Mouse (Mus musculus) spleen, postnatal 4 days (tissue): Measurements from ENCODE around the gene Cdh4.

Source experiments
- DNase-seq, 2 experiments: peaks; one replicate each; pipeline ENCODE4 v3.0.0; 2022; ENCODE audit warnings: low spot score in 2 of 2

The Cdh4 gene

DNA sequence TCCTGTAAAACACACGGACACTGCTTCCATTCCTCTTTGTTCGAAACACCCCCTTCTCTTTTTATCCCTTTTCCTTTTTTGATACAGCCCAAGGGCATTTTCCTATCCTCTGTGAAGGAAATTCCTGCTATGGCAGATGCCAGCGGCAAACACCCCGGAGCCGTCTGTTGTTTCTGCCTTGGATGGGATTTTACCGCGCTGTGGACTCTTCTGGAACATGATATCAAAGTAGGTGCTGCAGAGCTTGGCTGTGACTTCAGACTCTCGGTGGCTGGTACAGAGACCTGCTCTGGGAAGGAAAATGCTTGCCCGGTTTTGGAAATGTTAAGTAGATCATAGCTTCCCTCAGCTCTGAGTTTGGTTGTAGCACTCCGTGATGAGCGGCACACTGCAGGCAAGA lies 156.7 kb downstream of the Cdh4 start:
- DNase-seq: no peak

DNA sequence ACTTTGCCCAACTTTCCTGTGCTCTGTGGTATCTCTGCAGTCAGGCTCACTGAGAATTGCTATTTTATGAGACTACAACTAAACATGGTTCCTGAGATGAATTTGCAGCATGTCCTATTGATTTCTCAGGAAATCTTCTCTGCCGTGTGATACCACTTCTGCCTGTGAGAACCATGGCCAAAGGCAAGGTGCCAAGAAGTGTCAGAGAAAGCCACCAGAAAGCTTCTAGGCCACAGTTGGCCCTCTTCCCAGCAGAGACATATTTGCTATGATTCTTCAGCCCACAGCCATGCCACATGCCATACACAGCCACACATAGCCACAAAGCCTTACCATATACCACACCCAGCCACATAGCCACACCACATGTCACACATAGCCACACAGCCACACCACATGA lies 157.7 kb downstream of the Cdh4 start:
- DNase-seq: no peak

DNA sequence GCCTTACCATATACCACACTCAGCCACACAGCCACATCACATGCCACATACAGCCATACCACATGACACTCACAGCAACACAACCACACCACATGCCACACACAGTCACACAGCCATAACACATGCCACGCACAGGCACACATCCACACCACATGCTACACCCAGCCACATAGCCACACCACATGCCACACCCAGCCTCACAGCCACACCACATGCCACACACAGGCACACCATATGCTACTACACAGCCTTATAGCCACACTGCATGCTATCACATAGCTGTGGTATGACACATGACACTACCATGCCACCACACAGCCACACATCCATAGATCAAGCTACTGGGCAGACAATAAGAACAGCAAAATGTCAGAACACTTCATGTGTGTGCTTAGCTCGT lies 158.1 kb downstream of the Cdh4 start:
- no peak for DNase-seq

DNA sequence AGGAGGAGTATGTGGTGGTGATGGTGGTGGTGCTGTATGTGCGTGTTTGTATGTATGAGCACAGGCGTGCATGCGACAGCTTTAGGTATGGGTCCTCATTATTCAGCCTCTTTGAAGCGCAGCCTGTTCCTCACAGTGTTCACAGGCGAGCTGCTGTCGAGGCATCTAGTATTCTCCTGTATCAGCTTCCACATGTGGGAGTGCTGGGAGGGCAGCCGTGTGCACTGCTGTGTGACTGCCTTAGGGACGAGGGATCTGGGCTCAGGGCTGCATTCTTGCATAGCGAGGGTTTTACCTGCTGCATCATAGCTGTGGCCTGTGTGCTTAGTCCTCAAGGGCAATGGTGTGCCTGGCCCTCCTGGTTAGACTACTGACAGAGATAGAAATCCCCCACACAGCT lies 158.9 kb downstream of the Cdh4 start:
- no peak for DNase-seq

DNA sequence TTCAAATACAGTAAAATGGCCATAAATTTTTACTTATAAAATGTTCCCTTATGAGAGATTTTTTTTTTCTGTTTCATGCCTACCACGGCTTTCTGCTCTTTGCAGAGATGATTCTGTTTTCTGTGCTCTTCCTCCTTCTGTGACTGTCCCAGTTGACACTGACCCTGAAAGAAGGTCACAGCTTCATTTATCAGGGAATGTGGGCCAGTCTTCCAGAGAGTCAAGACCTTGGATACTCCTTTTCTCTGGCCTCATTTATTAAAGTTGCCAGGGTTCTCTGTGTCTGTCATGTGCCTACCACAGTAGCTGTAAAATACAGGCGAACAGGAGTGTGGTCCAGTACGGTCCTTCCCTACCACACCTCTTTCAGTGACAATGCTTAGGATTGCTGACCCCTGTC lies 162.5 kb downstream of the Cdh4 start:
- DNase-seq: no peak

DNA sequence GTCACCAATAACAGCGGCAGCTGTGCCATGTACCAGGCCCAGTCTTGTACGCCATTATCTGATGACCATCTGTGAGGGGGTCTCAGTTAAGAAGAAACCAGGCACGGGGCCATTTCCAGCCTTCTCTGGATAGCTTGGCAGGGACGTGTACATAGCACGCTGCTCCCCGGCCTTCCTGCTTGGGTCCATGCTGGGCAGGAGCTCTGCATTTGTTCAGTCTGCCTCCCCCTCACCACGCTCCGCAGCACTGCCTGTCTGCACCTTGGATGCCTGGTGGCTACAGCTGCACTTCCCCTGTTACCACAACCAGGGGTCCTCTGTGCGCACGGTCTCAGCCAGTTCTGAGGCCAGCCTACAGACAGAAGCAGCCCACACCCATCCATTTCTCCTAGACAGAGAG lies 163.0 kb downstream of the Cdh4 start:
- no peak for DNase-seq

DNA sequence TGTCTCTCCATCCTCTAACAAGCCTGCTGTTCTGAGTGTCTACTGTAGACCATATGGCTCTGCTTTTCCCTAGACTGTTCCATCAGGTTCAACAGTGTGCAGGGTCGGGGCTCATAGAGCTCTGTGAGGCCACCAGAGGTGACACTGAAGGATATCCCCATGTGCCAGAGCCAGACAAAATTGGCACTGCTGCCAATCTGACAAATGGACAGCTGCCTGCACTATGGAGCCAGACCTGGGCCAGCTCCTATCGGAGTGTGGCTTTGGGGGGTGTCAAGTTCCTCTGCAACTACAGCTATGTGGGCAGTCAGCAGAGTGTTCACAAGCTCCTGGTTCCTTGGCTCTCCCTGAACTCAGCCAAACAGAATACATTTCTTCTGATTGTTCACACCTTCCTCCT lies 164.1 kb downstream of the Cdh4 start:
- DNase-seq: no peak

DNA sequence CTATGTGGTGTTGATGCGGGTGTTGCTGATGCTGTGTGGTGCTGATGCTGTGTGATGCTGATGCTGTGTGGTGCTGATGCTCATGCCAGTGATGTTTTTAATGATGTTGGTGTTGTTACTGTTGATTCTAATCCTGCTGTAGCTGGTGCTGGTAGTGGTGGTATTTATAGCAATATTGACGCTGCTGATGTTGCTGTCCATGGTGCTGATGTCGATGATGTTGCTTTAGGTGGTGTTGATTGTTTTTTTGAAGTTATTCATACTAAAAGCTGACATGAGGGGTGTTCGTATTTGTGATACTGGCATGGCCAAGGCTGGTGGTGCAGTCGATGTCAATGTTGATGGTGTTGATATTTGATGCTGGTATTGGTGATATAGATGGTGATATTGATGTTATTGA lies 173.7 kb downstream of the Cdh4 start:
- no peak for DNase-seq

DNA sequence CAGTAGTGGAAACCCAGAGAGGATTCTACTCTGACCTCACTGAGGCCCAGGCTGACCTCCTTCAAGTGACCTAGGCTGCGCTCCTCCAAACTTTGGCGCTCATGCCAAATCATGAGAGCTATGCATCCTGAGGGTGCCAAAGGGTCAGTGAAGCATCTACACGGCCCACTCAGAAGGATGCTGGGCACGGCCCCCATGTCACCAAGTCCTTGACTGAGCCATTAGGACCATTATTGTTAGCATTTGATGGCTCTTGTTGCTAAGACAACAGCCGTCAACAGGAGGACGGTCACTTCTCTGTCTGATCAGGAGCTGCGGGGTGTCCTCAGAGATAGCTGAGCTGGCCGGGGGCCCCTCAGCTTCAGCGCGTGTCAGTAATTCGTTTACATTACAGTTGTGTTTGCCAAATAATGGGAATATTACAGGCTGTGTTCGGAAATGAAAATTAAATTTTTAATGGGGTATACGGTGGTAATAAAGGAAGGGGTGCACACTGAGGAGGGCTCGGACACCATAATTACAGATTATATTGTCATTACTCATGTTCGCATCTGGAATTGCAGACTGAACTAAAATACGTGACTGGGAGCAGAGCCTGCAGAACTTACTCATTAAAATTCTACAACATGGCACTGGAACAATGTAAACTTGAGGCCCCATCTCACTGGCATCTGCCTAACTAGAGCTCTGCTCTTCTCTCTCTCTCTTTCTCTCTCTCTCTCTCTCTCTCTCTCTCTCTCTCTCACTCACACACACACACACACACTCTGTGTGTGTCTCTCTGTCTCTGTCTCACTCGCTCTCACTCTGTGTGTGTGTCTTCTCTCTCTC lies 181.6 kb downstream of the Cdh4 start:
- no peak for DNase-seq

DNA sequence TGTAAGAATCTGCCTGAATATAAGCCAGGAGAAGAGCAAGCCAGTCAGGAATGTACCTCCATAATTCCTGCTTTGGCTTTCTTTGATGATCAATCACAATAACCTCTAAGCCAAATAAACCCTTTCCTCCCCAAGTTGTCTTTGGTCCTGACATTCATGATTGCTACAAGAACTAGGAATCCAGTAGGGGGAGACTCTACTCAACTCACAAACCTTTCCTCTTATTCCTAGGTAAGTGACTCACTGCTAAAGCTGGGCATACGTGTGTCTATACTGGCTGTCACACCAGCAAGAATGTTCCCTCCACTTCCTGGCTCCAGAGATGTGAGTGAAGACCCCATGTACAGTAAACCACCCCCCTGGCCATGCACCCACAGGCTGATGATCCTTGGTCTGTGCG lies 185.3 kb downstream of the Cdh4 start:
- DNase-seq: no peak

DNA sequence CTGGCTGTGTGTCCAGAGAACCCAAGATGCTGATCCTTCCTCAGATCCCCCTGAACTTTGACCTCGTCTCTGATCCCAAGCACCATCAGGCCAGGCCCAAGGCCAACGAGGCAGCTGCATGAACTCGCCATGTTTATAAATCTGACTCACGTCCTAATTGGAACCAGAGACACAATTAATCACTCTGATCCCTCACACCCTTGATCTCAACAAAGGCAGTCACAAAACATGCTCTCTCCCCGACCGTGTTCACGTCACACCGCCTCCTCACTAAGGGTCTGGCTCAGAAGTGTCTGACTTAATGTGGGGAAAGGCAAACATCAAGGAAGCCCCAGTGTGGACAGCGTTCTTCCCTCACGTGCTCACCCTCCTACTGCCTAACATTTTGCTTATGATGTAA lies 188.5 kb downstream of the Cdh4 start:
- no peak for DNase-seq

DNA sequence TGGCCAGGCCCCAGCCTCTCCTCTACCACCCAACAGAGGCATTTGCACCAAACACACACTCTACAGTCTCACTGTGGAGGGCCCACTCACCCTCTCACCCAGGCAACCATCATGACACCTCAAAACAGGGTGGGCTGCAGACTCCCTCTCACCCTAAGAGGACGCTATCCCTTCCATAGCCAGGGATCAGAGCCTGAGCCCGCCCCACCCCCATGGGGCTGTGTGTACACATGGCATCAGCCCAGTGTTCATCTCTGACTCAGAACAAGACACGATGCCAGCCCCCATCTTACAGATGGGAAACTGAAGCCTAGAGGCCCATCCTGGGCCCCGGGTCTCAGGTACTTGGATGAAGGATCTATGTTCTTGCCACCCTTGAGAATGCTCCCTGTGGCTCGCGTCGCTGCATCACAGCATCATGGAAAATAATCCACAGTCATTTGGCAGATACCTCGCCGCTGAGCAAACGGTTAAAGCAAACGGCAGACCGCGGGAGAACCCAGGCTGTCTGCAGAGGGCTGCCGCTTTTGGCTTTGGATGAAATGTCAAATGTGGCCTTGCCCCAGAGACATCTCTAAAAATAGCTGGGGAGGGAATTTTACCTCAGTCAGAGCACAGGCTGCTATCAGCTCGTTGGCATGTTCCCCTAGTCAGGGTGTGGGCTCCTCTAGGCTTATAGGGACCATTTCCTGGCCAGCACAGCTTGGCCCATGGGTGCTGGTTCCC lies 198.5 kb downstream of the Cdh4 start:
- DNase-seq: no peak

DNA sequence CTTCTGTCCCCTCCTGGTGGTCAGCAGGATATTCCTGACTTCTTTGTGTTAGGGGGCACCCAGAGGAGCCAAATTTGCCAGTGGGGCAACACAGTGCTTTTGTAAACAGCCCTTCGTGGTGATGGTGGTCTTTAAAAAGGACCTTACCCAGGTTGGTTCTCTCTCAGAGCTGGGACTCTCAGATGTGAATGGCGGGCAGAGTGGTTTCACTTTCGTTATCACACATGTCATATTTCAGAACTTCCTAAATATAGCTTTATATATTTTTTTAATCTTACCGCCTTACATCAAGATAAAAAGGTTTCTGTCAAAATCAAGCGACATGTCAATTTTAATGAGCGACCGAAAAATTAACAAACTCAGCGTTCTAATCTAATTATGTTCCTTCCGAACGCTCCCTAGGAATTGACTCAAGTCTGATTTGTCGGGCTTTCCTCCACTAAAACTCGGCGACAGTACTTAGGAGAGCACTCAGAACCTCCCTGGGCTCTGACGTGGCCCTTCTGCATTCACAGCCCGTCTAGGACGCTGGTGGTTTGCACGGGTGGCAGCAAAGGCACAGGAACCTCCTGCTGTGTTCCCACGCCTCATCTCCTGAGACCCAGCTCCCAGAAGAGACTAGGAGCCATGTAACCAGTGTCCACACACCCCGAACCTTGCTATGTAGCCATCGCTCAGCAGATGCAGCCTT lies 206.5 kb downstream of the Cdh4 start:
- no peak for DNase-seq

DNA sequence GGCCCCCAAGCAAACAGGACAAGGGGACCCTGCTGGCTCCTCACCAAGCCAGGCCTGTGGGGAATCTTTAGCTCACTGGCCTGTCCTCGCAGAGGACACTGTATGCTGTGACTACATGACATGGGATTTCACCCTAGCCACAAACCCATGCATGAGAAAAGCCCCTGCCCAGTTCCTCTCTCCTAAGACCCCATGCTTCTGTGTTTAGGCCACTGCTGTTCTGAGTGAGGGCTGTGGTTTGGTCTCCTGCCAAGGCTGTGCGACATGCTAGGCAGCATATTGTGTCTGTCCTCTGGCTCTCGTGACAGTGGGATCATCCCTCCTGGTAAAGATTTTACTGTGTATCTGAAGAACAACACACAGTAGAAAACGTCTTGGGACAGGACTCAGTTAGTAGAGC lies 207.1 kb downstream of the Cdh4 start:
- DNase-seq: no peak

DNA sequence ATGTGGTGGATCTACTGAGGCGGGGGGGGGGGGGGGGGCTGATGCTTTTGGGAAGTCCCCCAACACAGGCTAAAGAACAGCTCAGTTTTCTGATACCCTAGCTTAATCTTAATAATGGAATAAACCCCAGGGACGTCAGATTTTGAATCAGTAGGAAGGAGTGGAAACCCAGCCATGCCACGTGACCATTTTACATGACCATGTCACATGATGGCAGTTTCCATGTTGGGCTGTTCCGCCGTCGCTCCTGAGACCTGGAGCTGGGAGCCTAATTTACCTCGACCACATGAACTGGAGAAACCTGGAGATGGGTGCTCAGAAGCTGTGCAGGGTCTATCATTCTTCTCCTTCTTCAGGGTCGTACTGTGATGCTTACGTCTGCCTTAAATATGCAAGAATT lies 207.9 kb downstream of the Cdh4 start:
- DNase-seq: no peak

DNA sequence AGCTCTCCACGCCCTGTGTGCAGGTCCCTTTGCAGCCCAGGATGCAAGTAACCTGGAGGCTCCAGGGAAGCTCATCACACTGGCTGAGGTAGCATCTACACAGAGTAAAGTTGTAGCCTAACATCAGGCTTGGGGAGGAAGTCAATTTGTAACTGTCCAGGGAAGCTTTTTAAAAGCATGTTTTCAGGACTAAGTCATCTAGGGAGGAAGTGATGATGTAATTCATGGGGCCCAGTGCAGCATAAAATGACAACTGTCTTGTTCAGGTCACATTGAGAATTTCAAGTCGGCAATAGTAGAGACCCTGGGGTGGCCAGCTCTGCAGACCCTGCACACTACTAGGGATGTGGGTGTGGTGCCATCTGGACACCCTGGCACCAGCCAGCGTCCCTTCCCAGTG lies 213.3 kb downstream of the Cdh4 start:
- no peak for DNase-seq

DNA sequence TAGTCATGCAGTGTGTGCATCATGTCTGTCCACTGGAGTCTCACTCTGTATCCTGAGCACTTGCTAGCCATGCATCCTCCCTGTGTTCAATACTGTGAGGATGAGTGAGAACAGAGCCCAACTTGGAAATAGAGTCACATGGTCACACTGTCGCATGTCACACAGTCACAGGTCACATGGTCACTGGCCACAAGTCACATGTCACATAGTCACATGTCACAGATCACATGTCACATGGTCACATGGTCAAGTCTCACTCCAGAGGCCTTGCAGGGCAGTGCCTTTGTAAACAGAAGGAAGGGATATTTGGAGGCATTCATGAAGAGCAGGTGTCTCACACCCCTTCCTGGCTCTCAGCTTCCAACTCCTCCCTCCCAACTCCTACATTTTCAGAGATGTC lies 217.0 kb downstream of the Cdh4 start:
- no peak for DNase-seq

DNA sequence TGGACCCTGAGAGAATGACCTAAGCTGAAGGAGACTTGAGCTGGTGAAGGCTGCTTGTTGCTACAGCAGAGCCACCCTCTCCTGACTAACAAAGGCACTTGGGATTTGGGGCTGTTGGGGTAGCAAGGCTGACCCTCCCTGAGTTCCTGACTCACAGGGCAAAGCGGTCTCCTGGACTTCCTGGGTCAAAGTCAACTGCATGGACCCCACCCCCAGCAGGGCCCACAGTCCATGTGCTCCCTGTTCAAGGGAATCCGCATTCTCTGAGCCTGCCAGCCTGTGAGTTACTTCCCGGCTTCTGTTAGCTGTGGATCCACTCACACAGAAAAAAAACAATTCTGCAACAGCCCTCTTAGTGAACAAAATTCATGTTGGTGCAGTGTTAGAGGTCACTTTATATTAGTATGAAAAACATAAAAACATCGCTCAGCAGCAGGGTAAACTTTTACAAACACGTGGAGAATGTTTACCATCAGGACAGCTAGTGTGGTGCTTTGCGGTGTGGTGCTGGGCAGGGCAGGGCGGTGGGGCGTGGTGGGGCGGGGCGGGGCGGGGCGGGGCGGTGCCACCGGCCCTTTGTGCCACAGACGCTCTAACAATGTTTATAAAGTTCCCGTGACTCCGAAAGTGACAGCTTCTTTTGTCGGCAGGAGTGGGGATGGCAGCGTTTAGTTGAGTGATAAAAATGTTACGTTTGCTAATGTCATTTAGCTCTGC lies 219.9 kb downstream of the Cdh4 start:
- no peak for DNase-seq

DNA sequence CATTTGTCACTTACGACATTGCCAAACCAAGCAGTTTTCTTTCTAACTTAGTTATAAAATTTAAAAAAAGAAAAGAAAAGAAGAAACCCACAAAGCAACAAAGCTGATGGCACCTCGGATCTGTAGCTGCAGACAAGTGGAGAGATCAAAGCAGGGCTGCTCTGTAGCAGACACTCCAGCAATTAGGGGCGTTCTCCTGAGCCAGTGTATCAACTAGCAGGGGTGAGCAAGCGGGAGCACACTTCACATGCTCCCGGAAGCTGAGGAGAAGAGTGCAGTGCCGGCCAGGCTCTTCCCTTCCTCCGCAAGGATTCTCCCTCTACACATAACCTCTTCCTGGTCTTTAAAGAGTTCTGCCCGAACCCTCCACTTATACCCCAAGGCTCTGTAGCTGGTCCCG lies 220.5 kb downstream of the Cdh4 start:
- DNase-seq: no peak

DNA sequence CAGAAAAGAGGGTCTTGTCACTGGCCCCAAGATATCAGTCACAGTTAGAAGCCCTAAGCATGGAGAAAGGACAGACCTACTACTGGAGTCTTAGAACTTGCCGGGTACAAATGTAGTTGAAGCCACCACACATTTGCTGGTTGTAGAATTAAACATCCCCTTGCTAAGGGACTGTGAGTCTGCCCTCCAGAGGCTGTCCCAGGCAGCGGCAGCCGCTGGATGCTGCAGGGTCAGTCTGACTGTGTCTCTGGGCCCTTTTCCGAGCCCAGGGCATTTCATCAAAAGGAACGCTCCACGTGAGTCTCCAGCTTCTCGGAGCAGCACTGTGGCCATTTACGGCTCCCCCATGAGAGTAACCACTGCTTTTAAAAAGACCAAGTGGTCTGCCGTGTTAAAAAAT lies 221.4 kb downstream of the Cdh4 start:
- no peak for DNase-seq

DNA sequence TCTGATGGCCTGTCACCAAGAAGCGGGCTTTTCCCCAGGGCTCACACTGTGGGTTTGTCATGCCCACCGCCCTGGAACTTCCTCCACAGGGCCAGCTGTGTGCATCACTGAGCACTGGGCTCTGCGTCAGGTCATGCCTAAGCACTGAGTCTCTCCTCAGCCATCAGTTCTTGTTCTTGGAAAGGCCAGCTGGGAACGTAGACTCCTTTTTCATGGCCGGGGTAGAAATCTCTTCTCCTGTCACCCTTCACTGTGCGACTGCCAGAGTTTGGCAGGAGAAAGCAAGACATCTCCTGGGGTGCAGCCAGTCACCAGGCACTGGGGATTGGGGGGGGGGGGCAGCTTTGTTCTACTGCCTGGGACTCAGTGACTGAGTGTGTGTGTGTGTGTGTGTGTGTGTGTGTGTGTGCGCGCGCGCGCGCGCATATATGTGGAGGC lies 222.0 kb downstream of the Cdh4 start:
- no peak for DNase-seq

DNA sequence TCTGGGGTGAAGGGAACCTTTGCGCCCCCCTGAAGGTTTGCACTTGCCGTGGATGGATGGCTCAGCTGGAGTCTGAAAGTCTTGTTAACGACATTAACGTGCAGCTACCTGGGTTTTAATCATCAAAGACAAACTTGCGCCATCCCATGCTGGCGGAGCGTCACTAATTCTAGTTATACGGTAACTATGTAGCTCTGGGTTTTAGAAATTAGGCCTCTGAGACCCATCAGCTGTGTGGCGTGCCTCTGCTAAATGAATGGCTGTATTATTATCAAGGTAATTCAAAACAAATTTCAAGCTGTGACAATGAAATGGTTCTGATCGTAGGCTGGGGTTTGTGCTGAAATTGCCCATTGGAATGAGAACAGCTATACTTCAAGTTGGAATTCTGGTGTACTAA lies 228.5 kb downstream of the Cdh4 start:
- DNase-seq: no peak
